Mouse (Mus musculus) midbrain, embryonic 16.5 days (tissue): ENCODE data around the gene Lbhd2. TPM values are rescaled to one million over a fixed set of nuclear protein-coding genes. Genes with fewer than 3 reads are reported as not detected.

Experiments
- ATAC-seq: fragments of 200-750 bp; cut with Nextera tagmentation; 2 replicates; pipeline ENCODE4 v1.8.0; 2017; ENCODE audit warnings: moderate TSS enrichment
- H3K27ac ChIP-seq: fragments of 300-500 bp; sonication (generic); 2 replicates; pipeline ENCODE4 v1.5.1; 2014; ENCODE audit warnings: mild to moderate bottlenecking, low read length, mixed read lengths
- H3K27me3 ChIP-seq: fragments of 300-500 bp; sonication (generic); 2 replicates; pipeline ENCODE4 v1.6.1; 2014; ENCODE audit warnings: low read depth, low read length, mixed read lengths; ENCODE audit not compliant: control insufficient read depth, insufficient read depth
- H3K36me3 ChIP-seq: fragments of 300-500 bp; sonication (generic); 2 replicates; pipeline ENCODE4 v1.6.1; 2014; ENCODE audit warnings: mild to moderate bottlenecking, low read length, moderate library complexity, mixed read lengths; ENCODE audit not compliant: control insufficient read depth, insufficient read depth
- H3K4me1 ChIP-seq: fragments of 300-500 bp; sonication (generic); 2 replicates; pipeline ENCODE4 v1.6.1; 2014; ENCODE audit warnings: mild to moderate bottlenecking, low read length, mixed read lengths; ENCODE audit not compliant: control insufficient read depth, insufficient read depth
- H3K4me2 ChIP-seq: fragments of 300-500 bp; sonication (generic); 2 replicates; pipeline ENCODE4 v1.6.1; 2014; ENCODE audit warnings: mild to moderate bottlenecking, low read length, mixed read lengths
- H3K4me3 ChIP-seq: fragments of 300-500 bp; sonication (generic); 2 replicates; pipeline ENCODE4 v1.5.1; 2014; ENCODE audit warnings: low read depth, mild to moderate bottlenecking, low read length, moderate library complexity, mixed read lengths
- H3K9ac ChIP-seq: fragments of 300-500 bp; sonication (generic); 2 replicates; pipeline ENCODE4 v1.6.1; 2014; ENCODE audit warnings: low read depth, low read length, mixed read lengths
- H3K9me3 ChIP-seq: fragments of 300-500 bp; sonication (generic); replicated peaks from 2 replicates; pipeline ENCODE4 v1.6.1; 2014; ENCODE audit warnings: mild to moderate bottlenecking, low read length, mixed read lengths; ENCODE audit not compliant: control insufficient read depth, poor library complexity, severe bottlenecking
- WGBS: fragments of 180-500 bp; shearing (Covaris S2); extraction: QIAGEN DNeasy Blood & Tissue Kit; methylation state at CpG from one replicate; pipeline ENCODE4 v1.1.7; 2014; 5-methylcytosine and 5-hydroxymethylcytosine counted together
- polyA plus RNA-seq: library from polyadenylated mRNA; unstranded; fragments of >200 nt; fragmentation: Nextera tagmentation; extraction: Ambion mirVana; gene quantifications from 2 replicates; pipeline ENCODE4 v1.2.1, GENCODE M21; 2015

Gene Lbhd2
- polyA plus RNA-seq, 1 experiment from 2014 or later: 7.0 TPM

DNA sequence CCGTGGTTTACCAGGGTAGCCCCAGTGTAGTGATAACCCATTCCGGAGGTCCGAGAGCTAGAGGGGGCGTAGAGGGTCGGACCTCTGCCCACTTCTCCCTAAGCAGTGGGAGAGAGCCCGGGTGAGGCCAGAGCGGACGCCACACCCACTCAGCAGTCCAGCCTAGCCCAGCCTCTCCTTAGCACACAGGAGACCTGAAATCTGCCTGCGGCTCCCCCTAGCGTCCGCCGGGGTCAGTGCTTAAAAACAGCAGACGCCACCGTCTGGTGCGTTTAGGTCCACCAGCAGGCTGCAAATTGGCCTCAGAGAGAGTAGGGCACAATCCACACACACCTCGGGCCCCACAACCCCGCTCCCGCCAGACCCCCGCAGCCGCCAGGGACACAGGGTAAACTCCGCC is 6.7 kb downstream of the Lbhd2 start:
- H3K27ac ChIP-seq: no peak overlapping the region
- ATAC-seq: peak; percentile 67
- WGBS: 2% methylated on average over 21 of the region's 21 CpGs
- H3K4me1 ChIP-seq: peaks cover 27% of the 10 kb centered on the region
- peak overlapping the region; percentile 54; the same call in 1 of the 2 replicates for H3K9ac ChIP-seq
- H3K4me3 ChIP-seq: peak overlapping the region; percentile 29
- H3K9me3 ChIP-seq: no peaks in the 10 kb centered on the region
- H3K27me3 ChIP-seq: no peaks in the 10 kb centered on the region; the same call in 1 of the 2 replicates
- H3K36me3 ChIP-seq: no peaks in the 10 kb centered on the region
- H3K4me2 ChIP-seq: peak overlapping the region; percentile 62

DNA sequence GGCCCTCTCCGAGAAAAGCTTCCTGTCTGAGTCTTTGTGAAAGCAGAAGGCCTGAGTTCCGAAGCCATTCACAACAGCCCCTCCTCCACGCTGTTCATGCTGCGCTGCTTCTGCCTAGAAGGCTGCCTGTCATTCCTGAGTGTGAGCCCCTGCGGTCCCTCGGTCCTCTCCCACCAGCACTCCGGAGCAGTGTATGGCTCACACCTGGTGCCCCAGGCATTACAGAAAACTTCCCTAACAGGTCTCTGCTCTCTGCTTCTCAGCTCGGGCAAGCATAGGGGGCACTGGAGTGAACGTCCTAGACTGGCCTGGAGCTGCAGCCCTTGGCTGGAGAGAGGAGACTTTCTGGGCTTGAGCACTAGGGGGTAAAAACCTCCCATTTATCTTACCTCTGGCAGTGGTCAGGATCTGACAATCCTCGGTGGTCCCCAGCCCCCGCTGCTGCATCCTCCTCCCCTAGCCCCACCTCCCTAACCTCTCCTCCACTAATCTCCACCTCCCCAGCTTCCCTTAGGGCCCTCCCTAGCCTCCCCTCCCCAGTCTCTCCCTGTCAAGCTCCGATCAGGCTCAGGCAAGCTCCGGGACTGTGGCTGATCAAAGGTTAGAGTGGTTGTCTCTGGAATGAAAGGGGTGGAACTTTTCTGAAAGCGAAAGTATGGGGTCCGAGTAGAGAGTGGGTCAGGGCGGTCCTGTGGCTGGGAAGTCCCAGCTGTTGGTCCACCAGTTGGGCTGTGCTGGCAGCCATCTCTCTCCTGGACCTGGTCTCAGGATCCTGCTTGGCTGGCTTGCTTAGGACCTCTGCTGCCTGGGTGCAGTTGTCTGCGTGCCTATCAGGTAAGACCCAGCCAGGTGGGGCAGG is 10.5 kb downstream of the Lbhd2 start, which contains the start of gene Exoc3l4:
Gene Exoc3l4, plus strand, starts transcription at position 97 of the 859 bp plus-strand sequence.
- H3K4me1 ChIP-seq: peaks cover 15% of the 10 kb centered on the region
- H3K27ac ChIP-seq: no peak within 1 kb of the TSS
- H3K4me3 ChIP-seq: no peak within 1 kb of the TSS; the same call in 1 of the 2 replicates
- ATAC-seq: no peak
- H3K9me3 ChIP-seq: no peaks in the 10 kb centered on the region
- peak within 1 kb of the TSS; percentile 46 for H3K4me2 ChIP-seq
- H3K9ac ChIP-seq: 0 out of 2 replicates have a peak within 1 kb of the TSS, but pooled peaks have one; percentile 20
- 3% methylated on average over 17 of the region's 17 CpGs for WGBS
- H3K27me3 ChIP-seq: peaks cover 16% of the 10 kb centered on the region
- H3K36me3 ChIP-seq: no peaks in the 10 kb centered on the region

DNA sequence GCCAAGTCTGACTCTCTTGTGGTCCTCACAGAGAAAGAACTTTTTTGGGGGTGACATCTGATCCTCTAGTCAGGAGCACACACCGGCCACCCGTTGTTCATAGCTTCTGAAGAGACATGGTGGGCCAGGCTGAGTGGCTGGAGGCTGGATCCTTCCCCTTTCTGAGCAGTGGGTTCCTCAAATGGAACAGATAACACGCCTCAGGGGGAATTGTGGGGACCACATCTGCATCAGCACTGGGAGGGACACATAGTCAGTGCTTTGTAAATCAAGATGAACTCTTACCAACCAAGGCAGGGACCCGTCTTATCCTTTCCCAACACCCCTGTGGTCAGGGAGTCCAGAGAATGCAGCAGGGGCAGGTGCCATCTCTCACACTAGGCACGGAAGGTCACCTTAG is 13.3 kb downstream of the Lbhd2 start:
- 86% methylated on average over 5 of the region's 5 CpGs for WGBS
- H3K4me1 ChIP-seq: peaks cover 11% of the 10 kb centered on the region
- no peak for ATAC-seq
- no peaks in the 10 kb centered on the region for H3K36me3 ChIP-seq
- no peak overlapping the region for H3K9ac ChIP-seq
- H3K9me3 ChIP-seq: no peaks in the 10 kb centered on the region
- H3K27me3 ChIP-seq: peaks cover 43% of the 10 kb centered on the region
- H3K27ac ChIP-seq: no peak overlapping the region
- H3K4me3 ChIP-seq: no peak overlapping the region
- H3K4me2 ChIP-seq: no peak overlapping the region

DNA sequence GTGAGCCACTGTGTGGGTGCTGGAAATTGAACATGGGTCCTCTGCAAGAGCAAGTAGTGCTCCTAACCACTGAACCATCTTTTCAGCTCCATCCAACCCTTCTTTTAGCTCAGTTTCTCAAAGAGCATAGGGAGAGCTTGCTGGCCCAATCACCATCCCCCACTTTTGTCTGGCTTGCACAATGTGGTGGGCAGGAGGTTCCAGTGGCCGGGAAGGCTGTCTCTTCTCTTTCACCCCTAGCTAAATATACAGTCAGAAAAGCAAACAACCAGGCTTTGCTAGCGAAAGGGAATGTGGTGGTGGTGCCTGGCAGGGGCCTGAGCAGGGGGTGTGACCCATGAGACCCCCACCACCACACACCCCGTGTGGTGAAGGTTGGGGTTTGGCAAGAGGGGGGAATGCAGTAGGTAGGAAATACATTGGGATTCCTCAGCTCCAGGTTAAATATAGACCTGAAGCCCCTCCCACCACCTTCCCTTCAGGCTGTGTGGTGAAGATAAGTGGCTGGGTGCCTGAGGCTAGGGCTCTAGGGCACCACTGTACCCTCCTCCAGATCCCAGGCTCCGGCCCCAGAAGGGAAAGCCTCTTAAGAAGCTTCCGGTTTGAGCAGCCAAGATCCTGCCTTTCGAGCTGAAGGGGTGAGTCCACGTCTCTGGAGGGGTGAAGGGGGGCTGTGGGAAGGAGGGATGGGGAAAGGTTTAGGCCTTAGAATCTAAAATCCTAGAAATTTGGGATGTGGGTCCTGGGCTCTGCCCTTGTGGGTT is 14.5 kb downstream of the Lbhd2 start:
- Histone ChIP-seq H3K4me2 (no peak overlapping the region), H3K9me3 (no peaks in the 10 kb centered on the region), H3K9ac (0 out of 2 replicates have a peak overlapping the region, but pooled peaks have one; percentile 6), H3K27ac (no peak overlapping the region), H3K27me3 (peaks cover 54% of the 10 kb centered on the region), H3K36me3 (no peaks in the 10 kb centered on the region), H3K4me3 (no peak overlapping the region), H3K4me1 (peaks cover 13% of the 10 kb centered on the region)
- 47% methylated on average over 7 of the region's 7 CpGs for WGBS
- no peak for ATAC-seq

DNA sequence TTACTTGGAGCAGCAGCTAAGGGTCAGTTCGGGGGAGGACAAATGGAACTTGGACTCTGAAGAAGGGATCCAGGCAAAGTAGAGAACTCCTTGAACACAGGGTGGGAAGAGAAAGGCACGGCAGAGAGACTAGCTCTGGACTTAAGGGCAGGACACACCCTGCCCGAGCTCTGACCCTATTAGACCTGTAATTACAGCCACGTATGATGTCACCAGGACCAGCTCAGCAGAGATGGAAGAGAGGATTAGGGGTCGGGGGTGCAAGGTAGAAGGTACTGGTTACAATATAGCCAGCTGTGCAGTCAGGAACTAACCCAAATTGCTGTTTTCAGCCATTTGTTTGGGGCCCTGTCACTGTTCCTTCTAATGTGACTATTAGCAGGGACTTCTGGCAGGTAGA is 16.2 kb downstream of the Lbhd2 start:
- WGBS: 46% methylated on average over 5 of the region's 5 CpGs
- H3K36me3 ChIP-seq: no peaks in the 10 kb centered on the region
- no peaks in the 10 kb centered on the region for H3K9me3 ChIP-seq
- no peak overlapping the region for H3K9ac ChIP-seq
- no peak overlapping the region for H3K4me2 ChIP-seq
- no peak overlapping the region for H3K27ac ChIP-seq
- peaks cover 2% of the 10 kb centered on the region; the same call in 1 of the 2 replicates for H3K4me1 ChIP-seq
- H3K4me3 ChIP-seq: no peak overlapping the region
- peaks cover 65% of the 10 kb centered on the region for H3K27me3 ChIP-seq
- no peak for ATAC-seq

DNA sequence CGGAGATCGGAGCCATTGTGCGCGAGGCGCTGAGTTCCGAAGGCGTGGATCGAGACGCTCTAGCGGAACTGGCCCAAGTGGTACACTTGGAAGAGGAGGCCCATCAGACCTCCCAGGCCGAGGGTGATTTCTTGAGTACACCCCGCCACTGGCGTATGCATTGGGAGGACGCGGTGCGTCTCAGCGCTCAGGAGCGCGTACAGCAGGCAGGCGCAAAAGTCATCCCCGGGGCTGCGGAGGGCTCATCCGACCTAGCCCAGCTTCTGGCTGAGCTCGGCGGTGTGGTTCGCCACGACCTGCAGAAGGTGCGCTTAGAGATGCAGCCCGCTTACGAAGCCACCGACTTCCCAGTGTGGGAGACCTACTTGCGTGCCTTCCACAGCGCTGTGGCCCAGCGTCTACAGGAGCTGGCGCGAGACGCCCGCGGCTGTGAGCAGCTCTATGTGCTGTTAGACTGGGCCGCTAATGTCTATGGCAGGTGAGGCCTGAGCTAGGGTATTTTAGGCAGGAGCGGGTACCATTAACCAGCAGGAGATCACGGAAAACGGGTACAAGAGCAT is 17.0 kb downstream of the Lbhd2 start:
- peaks cover 4% of the 10 kb centered on the region for H3K4me1 ChIP-seq
- 2% methylated on average over 43 of the region's 43 CpGs for WGBS
- H3K4me2 ChIP-seq: peak overlapping the region; percentile 67
- peak overlapping the region; percentile 35 for H3K4me3 ChIP-seq
- H3K27me3 ChIP-seq: peaks cover 73% of the 10 kb centered on the region
- H3K36me3 ChIP-seq: no peaks in the 10 kb centered on the region
- ATAC-seq: no peak
- H3K9ac ChIP-seq: peak overlapping the region; percentile 48; the same call in 1 of the 2 replicates
- H3K9me3 ChIP-seq: no peaks in the 10 kb centered on the region
- H3K27ac ChIP-seq: no peak overlapping the region

DNA sequence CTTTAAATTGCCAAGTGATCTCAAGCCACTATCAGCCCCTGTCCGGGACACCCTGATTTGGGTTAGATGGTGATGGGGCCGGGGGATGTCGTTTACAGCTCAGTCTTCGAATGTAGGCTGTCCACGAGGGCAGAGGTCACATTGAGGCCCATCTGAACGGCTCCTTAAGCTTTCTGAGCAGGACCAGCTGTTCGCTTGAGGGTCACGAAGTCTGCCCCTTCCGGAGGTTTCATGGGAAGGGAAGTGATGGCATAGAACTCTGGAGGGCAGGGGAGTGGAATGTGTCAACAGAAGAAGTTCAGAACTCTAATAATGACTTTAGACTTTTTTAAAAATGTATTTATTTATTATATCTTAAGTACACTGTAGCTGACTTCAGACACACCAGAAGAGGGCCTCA is 17.9 kb downstream of the Lbhd2 start:
- Histone ChIP-seq H3K36me3 (no peaks in the 10 kb centered on the region), H3K9me3 (no peaks in the 10 kb centered on the region), H3K27me3 (peaks cover 74% of the 10 kb centered on the region), H3K4me1 (peaks cover 8% of the 10 kb centered on the region), H3K4me2 (no peak overlapping the region), H3K27ac (no peak overlapping the region), H3K4me3 (no peak overlapping the region), H3K9ac (no peak overlapping the region)
- ATAC-seq: no peak
- WGBS: 14% methylated on average over 9 of the region's 9 CpGs

DNA sequence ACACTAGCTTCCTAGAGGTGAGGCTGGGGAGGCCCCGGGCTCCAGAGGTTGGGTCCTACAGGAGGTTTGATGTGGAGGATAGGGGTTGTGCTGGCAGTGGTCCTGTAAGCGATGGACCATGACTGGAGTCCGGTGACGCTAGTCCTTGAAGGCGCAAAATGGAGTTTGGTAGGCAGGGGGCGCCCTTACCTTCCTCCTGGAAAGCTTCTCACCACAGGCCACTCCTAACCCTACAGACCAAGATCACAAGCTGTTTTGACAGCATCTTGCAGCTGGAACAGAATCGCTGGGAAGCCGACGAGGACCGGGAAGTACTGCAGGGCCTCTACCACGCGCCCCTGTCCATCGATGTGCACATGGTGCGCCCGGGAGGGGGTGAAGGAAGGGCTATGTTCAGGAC is 18.6 kb downstream of the Lbhd2 start:
- no peak overlapping the region for H3K9ac ChIP-seq
- no peak for ATAC-seq
- H3K9me3 ChIP-seq: no peaks in the 10 kb centered on the region
- WGBS: 4% methylated on average over 15 of the region's 15 CpGs
- H3K27me3 ChIP-seq: peaks cover 75% of the 10 kb centered on the region
- H3K4me3 ChIP-seq: no peak overlapping the region
- peak overlapping the region; percentile 21; the same call in 1 of the 2 replicates for H3K4me2 ChIP-seq
- H3K4me1 ChIP-seq: peaks cover 14% of the 10 kb centered on the region
- no peaks in the 10 kb centered on the region for H3K36me3 ChIP-seq
- no peak overlapping the region for H3K27ac ChIP-seq
